Mouse (Mus musculus): ENCODE measurements at regions not wholly inside any gene's neighbourhood (a gene's known extent, or its start where the extent isn't known, plus 50 kb on each side); places are given as distances from the start of the nearest gene placed in this dataset.

DNA sequence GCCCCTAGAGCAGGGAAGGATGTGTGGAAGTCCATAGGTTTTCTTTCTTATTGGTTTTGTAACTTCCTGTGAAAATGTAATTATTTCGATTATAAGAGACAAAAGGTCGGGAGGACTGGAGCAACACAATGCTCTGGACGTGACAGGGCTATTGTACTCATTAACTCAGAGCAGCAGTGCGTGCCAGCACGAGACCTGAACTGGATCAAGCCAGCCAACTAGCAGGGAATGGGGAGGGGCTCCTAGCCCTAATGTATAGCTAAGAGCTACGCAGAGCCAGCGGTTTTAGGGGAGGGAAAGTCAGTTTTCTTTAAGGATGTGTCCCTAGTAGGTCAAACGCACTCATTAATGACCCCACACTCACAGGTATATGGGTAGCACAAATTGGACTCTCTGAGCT, 137.2 kb upstream of the Map3k7 start:
- Histone ChIP-seq H3K4me2 (ENCODE audit: low read depth, low read length) (no peak overlapping the region), H3K9me3 (ENCODE audit: control insufficient read depth, low read length) (no peaks in the 10 kb centered on the region), H3K27ac (ENCODE audit: low read length) (no peak overlapping the region), H3K9ac (ENCODE audit: low read length) (no peak overlapping the region), H3K4me1 (replicated peaks; ENCODE audit: control insufficient read depth, insufficient read depth, low read length) (peaks cover 3% of the 10 kb centered on the region; the same call in 1 of the 2 replicates), H3K36me3 (ENCODE audit: control insufficient read depth, insufficient read depth, low read length) (no peaks in the 10 kb centered on the region), H3K4me3 (ENCODE audit: low read length) (no peak overlapping the region), H3K27me3 (ENCODE audit: control insufficient read depth, insufficient read depth, low read depth, low read length) (no peaks in the 10 kb centered on the region)
- 84% methylated on average over 8 of the region's 8 CpGs for WGBS
- no peak for ATAC-seq (ENCODE audit: low read depth)

- Histone ChIP-seq H3K36me3 (ENCODE audit: control insufficient read depth, insufficient read depth, low read length) (no peaks in the 10 kb centered on the region), H3K4me1 (replicated peaks; ENCODE audit: control insufficient read depth, insufficient read depth, low read length) (peaks cover 3% of the 10 kb centered on the region; the same call in 1 of the 2 replicates), H3K4me3 (ENCODE audit: low read length) (no peak overlapping the region), H3K9ac (ENCODE audit: low read length) (no peak overlapping the region), H3K27me3 (ENCODE audit: control insufficient read depth, insufficient read depth, low read depth, low read length) (no peaks in the 10 kb centered on the region), H3K9me3 (ENCODE audit: control insufficient read depth, low read length) (no peaks in the 10 kb centered on the region), H3K27ac (ENCODE audit: low read length) (no peak overlapping the region), H3K4me2 (ENCODE audit: low read depth, low read length) (no peak overlapping the region)
- WGBS: 78% methylated on average over 7 of the region's 7 CpGs
- no peak for ATAC-seq (ENCODE audit: low read depth)
These were observed 136.6 kb upstream of the Map3k7 start for GRCm38 (mm10) chr4:31827266-31827665.

GRCm38 (mm10) chr4:31830241-31830640, 133.7 kb upstream of the Map3k7 start:
- WGBS: 23% methylated on average over 11 of the region's 11 CpGs
- no peaks in the 10 kb centered on the region for H3K36me3 ChIP-seq (ENCODE audit: control insufficient read depth, insufficient read depth, low read length)
- H3K4me2 ChIP-seq (ENCODE audit: low read depth, low read length): 0 out of 2 replicates have a peak overlapping the region, but pooled peaks have one; percentile 9
- H3K9ac ChIP-seq (ENCODE audit: low read length): no peak overlapping the region
- H3K4me1 ChIP-seq (replicated peaks; ENCODE audit: control insufficient read depth, insufficient read depth, low read length): peaks cover 4% of the 10 kb centered on the region
- peak overlapping the region; percentile 38; the same call in 1 of the 2 replicates for H3K27ac ChIP-seq (ENCODE audit: low read length)
- peak; percentile 76 for ATAC-seq (ENCODE audit: low read depth)
- H3K4me3 ChIP-seq (ENCODE audit: low read length): no peak overlapping the region
- H3K27me3 ChIP-seq (ENCODE audit: control insufficient read depth, insufficient read depth, low read depth, low read length): no peaks in the 10 kb centered on the region
- H3K9me3 ChIP-seq (ENCODE audit: control insufficient read depth, low read length): no peaks in the 10 kb centered on the region

GRCm38 (mm10) chr4:31831469-31831868, 132.4 kb upstream of the Map3k7 start:
- Histone ChIP-seq H3K9me3 (ENCODE audit: control insufficient read depth, low read length) (no peaks in the 10 kb centered on the region), H3K4me3 (ENCODE audit: low read length) (no peak overlapping the region), H3K36me3 (ENCODE audit: control insufficient read depth, insufficient read depth, low read length) (no peaks in the 10 kb centered on the region), H3K27ac (ENCODE audit: low read length) (no peak overlapping the region), H3K9ac (ENCODE audit: low read length) (no peak overlapping the region), H3K27me3 (ENCODE audit: control insufficient read depth, insufficient read depth, low read depth, low read length) (no peaks in the 10 kb centered on the region), H3K4me1 (replicated peaks; ENCODE audit: control insufficient read depth, insufficient read depth, low read length) (peaks cover 4% of the 10 kb centered on the region), H3K4me2 (ENCODE audit: low read depth, low read length) (no peak overlapping the region)
- no peak for ATAC-seq (ENCODE audit: low read depth)
- 81% methylated on average over 2 of the region's 2 CpGs for WGBS

DNA sequence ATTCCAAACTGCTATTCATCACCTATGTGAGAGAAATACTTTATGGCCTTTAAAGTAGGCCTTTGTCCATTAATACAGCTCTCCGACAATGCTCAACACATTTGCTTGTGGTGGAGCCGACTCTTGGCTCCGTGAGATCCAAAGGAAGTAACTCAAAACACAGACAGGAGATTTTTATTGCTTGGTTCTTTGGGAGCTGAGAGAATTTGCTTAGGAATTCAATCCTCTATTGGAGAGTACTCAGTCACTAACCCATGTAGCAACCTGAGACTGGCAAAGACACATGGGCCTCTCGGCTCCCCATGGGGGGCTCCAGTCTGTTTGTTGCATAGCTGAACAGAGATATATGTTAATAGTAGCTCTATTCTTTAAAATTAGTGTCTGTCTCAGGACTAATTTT, 130.1 kb upstream of the Map3k7 start:
- WGBS: 50% methylated on average over 4 of the region's 4 CpGs
- no peak overlapping the region for H3K27ac ChIP-seq (ENCODE audit: low read length)
- H3K36me3 ChIP-seq (ENCODE audit: control insufficient read depth, insufficient read depth, low read length): no peaks in the 10 kb centered on the region
- H3K9ac ChIP-seq (ENCODE audit: low read length): no peak overlapping the region
- H3K9me3 ChIP-seq (ENCODE audit: control insufficient read depth, low read length): no peaks in the 10 kb centered on the region
- H3K4me3 ChIP-seq (ENCODE audit: low read length): no peak overlapping the region
- H3K4me2 ChIP-seq (ENCODE audit: low read depth, low read length): no peak overlapping the region
- H3K4me1 ChIP-seq (replicated peaks; ENCODE audit: control insufficient read depth, insufficient read depth, low read length): peaks cover 4% of the 10 kb centered on the region
- H3K27me3 ChIP-seq (ENCODE audit: control insufficient read depth, insufficient read depth, low read depth, low read length): no peaks in the 10 kb centered on the region
- ATAC-seq (ENCODE audit: low read depth): no peak

DNA sequence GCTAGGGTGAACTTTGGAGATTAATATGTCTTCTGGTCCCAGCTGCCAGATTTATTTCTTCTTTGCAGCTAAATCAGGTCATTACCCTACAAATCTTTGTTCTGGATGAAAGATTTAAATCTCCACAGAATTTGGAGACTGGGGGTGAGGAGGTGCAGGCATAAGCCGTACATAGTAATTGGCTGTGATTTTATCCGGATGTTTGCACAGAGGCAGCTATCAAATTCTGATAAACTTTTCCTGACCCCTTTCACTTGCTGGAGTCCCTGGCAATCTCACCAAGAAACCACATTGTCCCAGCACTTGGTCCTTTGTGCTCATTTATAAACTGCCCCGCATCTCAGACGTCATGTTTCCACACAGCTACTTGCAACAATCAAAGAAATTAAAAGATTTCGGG, 128.8 kb upstream of the Map3k7 start:
- Histone ChIP-seq H3K4me2 (ENCODE audit: low read depth, low read length) (no peak overlapping the region), H3K27ac (ENCODE audit: low read length) (no peak overlapping the region), H3K4me3 (ENCODE audit: low read length) (no peak overlapping the region), H3K9me3 (ENCODE audit: control insufficient read depth, low read length) (no peaks in the 10 kb centered on the region), H3K9ac (ENCODE audit: low read length) (no peak overlapping the region), H3K4me1 (replicated peaks; ENCODE audit: control insufficient read depth, insufficient read depth, low read length) (peaks cover 4% of the 10 kb centered on the region), H3K27me3 (ENCODE audit: control insufficient read depth, insufficient read depth, low read depth, low read length) (no peaks in the 10 kb centered on the region), H3K36me3 (ENCODE audit: control insufficient read depth, insufficient read depth, low read length) (no peaks in the 10 kb centered on the region)
- ATAC-seq (ENCODE audit: low read depth): no peak
- WGBS: 16% methylated on average over 5 of the region's 5 CpGs

DNA sequence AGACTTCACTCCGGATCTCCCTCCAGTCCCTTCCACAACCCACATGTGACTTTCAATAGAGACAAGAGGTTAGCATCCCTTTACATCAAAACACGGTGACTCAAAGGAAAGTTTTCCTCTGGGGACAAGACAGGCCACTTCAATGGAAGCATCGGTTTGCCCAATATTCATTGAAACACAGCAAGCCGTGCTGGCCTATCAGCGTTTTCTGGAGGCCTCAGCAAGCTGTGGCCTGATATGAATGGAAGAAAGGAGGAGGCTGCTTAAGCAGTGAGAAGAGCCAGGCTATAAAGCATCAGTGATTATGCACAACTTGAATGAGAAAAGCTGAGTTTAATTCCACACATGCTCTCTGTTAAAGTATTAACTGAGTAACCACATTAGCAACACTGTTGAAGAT, 125.3 kb upstream of the Map3k7 start:
- H3K4me2 ChIP-seq (ENCODE audit: low read depth, low read length): no peak overlapping the region
- no peaks in the 10 kb centered on the region for H3K27me3 ChIP-seq (ENCODE audit: control insufficient read depth, insufficient read depth, low read depth, low read length)
- no peak overlapping the region for H3K27ac ChIP-seq (ENCODE audit: low read length)
- no peaks in the 10 kb centered on the region for H3K9me3 ChIP-seq (ENCODE audit: control insufficient read depth, low read length)
- H3K36me3 ChIP-seq (ENCODE audit: control insufficient read depth, insufficient read depth, low read length): no peaks in the 10 kb centered on the region
- ATAC-seq (ENCODE audit: low read depth): no peak
- peaks cover 4% of the 10 kb centered on the region for H3K4me1 ChIP-seq (replicated peaks; ENCODE audit: control insufficient read depth, insufficient read depth, low read length)
- H3K9ac ChIP-seq (ENCODE audit: low read length): no peak overlapping the region
- no peak overlapping the region for H3K4me3 ChIP-seq (ENCODE audit: low read length)
- 59% methylated on average over 5 of the region's 5 CpGs for WGBS

DNA sequence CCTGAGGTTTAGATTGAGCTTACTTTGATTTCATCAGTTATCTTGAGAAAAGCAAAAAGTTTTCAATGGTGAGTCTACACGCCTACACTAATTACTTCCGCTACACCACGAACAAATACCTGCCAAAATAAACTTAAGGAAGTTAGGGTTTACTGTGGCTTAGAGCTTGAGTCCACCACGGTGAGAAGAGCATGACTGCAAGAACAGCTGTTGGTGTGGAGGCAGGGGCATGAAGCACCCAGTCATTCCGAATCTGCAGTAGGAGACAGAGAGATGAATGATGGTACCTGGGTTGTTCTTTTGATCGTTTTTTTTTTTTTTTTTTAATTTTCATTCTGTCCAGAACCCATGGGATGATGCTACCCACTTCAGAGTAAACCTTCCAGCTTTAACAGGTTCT, 114.1 kb upstream of the Map3k7 start:
- WGBS: 69% methylated on average over 6 of the region's 6 CpGs
- no peaks in the 10 kb centered on the region for H3K27me3 ChIP-seq (ENCODE audit: control insufficient read depth, insufficient read depth, low read depth, low read length)
- no peak overlapping the region for H3K9ac ChIP-seq (ENCODE audit: low read length)
- no peak overlapping the region for H3K4me2 ChIP-seq (ENCODE audit: low read depth, low read length)
- H3K27ac ChIP-seq (ENCODE audit: low read length): no peak overlapping the region
- ATAC-seq (ENCODE audit: low read depth): no peak
- no peaks in the 10 kb centered on the region for H3K36me3 ChIP-seq (ENCODE audit: control insufficient read depth, insufficient read depth, low read length)
- no peaks in the 10 kb centered on the region for H3K4me1 ChIP-seq (replicated peaks; ENCODE audit: control insufficient read depth, insufficient read depth, low read length)
- no peak overlapping the region for H3K4me3 ChIP-seq (ENCODE audit: low read length)
- H3K9me3 ChIP-seq (ENCODE audit: control insufficient read depth, low read length): no peaks in the 10 kb centered on the region; the same call in none of the 2 replicates

DNA sequence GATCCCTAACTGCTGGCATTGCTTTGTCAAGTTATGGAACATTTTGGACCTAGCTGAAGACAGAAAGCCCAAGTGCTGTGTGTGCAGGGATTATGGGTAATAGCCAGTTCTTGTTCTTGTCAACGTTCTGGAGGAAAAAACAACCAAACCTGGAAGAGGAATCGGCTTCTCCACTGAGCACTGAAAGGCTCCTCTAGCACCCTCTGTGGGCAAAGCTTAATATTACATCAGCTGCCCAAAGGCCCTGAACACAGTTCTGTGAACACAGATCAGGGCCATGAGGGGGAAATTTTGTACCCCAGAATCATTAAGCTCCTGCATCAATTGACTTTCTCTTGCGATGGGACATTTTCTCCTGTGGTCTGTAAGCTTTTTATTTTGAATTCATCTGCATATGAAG, 112.9 kb upstream of the Map3k7 start:
- no peaks in the 10 kb centered on the region for H3K36me3 ChIP-seq (ENCODE audit: control insufficient read depth, insufficient read depth, low read length)
- H3K4me3 ChIP-seq (ENCODE audit: low read length): no peak overlapping the region
- H3K27me3 ChIP-seq (ENCODE audit: control insufficient read depth, insufficient read depth, low read depth, low read length): no peaks in the 10 kb centered on the region
- no peak overlapping the region for H3K4me2 ChIP-seq (ENCODE audit: low read depth, low read length)
- WGBS: 44% methylated on average over 3 of the region's 3 CpGs
- H3K9ac ChIP-seq (ENCODE audit: low read length): no peak overlapping the region
- H3K4me1 ChIP-seq (replicated peaks; ENCODE audit: control insufficient read depth, insufficient read depth, low read length): no peaks in the 10 kb centered on the region
- H3K27ac ChIP-seq (ENCODE audit: low read length): no peak overlapping the region
- no peak for ATAC-seq (ENCODE audit: low read depth)
- no peaks in the 10 kb centered on the region; the same call in none of the 2 replicates for H3K9me3 ChIP-seq (ENCODE audit: control insufficient read depth, low read length)

DNA sequence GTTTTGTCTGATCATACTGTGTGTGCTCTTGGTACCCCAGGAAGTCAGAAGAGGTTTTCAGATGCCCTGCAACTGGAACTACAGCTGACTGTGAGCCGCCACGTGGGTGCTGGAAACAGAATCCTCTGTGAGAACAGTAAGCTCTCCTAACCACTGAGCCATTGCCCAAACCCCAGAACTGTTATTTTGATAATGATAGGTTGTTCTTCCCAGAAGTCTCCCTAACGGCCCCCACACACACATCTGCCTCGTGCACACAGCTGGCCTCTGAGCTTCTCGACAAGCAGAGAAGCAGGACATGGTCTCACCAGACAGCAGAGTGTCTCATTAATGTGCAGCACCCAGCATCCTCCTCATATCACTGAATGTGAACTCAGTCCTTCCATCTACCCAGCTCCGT, 110.0 kb upstream of the Map3k7 start:
- no peak for ATAC-seq (ENCODE audit: low read depth)
- Histone ChIP-seq H3K4me1 (replicated peaks; ENCODE audit: control insufficient read depth, insufficient read depth, low read length) (no peaks in the 10 kb centered on the region), H3K27me3 (ENCODE audit: control insufficient read depth, insufficient read depth, low read depth, low read length) (no peaks in the 10 kb centered on the region), H3K9ac (ENCODE audit: low read length) (no peak overlapping the region), H3K36me3 (ENCODE audit: control insufficient read depth, insufficient read depth, low read length) (no peaks in the 10 kb centered on the region), H3K9me3 (ENCODE audit: control insufficient read depth, low read length) (no peaks in the 10 kb centered on the region; the same call in 1 of the 2 replicates), H3K4me3 (ENCODE audit: low read length) (no peak overlapping the region), H3K4me2 (ENCODE audit: low read depth, low read length) (no peak overlapping the region), H3K27ac (ENCODE audit: low read length) (no peak overlapping the region)
- WGBS: 76% methylated on average over 6 of the region's 6 CpGs
